Mouse (Mus musculus) neural tube, embryonic 12.5 days (tissue): ENCODE data around the gene Cd68. TPM values are rescaled to one million over a fixed set of nuclear protein-coding genes. Genes with fewer than 3 reads are reported as not detected.

Source experiments
- ATAC-seq: fragments of 200-750 bp; cut with Nextera tagmentation; 2 replicates; pipeline ENCODE4 v1.8.0; 2017; ENCODE audit warnings: low read depth, mild to moderate bottlenecking, moderate TSS enrichment, moderate library complexity; ENCODE audit not compliant: low FRiP score
- H3K27ac ChIP-seq: fragments of 300-500 bp; sonication (generic); 2 replicates; pipeline ENCODE4 v1.5.1; 2016
- H3K27me3 ChIP-seq: fragments of 300-500 bp; sonication (generic); replicated peaks from 2 replicates; pipeline ENCODE4 v1.6.1; 2016; ENCODE audit warnings: mild to moderate bottlenecking
- H3K36me3 ChIP-seq: fragments of 300-500 bp; sonication (generic); 2 replicates; pipeline ENCODE4 v1.6.1; 2016; ENCODE audit warnings: mild to moderate bottlenecking
- H3K4me1 ChIP-seq: fragments of 300-500 bp; sonication (generic); 2 replicates; pipeline ENCODE4 v1.6.1; 2016
- H3K4me2 ChIP-seq: fragments of 300-500 bp; sonication (generic); replicated peaks from 2 replicates; pipeline ENCODE4 v1.6.1; 2016; ENCODE audit warnings: mild to moderate bottlenecking
- H3K4me3 ChIP-seq: fragments of 300-500 bp; sonication (generic); 2 replicates; pipeline ENCODE4 v1.5.1; 2016
- H3K9ac ChIP-seq: fragments of 300-500 bp; sonication (generic); 2 replicates; pipeline ENCODE4 v1.6.1; 2016; ENCODE audit warnings: mild to moderate bottlenecking
- H3K9me3 ChIP-seq: fragments of 300-500 bp; sonication (generic); 2 replicates; pipeline ENCODE4 v1.6.1; 2016; ENCODE audit warnings: mild to moderate bottlenecking
- WGBS: fragments of 180-500 bp; shearing (Covaris S2); methylation state at CpG from one replicate; pipeline ENCODE4 v1.1.7; 2016; 5-methylcytosine and 5-hydroxymethylcytosine counted together
- polyA plus RNA-seq: library from polyadenylated mRNA; unstranded; fragments of >200 nt; fragmentation: Nextera tagmentation; extraction: Ambion mirVana; gene quantifications from 2 replicates; pipeline ENCODE4 v1.2.1, GENCODE M21; 2016

Gene Cd68
- 7.7 and 8.0 TPM in 2 replicates for polyA plus RNA-seq

DNA sequence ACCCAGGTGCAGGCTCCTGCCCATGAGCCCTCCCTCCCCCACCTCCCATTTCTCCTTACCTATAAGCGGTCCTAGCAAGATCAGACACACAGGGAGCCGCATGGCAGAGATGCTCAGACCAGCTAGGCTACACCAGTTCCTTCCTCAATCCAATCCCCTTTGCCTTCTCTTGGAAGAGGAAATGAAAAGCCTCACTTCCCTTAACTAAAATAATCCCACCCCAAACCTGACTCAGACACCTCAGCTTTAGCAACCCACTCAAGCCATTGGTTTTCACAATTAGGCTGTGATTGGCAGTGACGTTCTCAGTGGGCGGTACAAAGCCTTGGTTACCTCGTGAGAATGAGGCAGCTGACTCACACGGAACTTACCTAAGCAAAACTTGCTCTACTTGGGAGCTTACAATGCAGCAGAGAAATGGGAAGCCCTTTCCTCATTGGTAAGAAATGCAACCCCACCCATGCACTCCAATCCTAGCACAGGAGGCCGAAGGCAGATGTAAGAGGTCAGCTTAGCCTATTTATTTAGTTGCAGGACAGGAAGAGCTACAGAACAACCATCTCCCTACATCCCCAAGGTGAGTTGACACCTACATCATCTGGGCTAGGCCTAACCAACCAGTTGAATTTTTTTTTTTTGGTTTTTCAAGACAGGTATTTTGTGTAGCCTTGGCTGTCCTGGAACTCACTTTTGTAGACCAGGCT, at the start of gene Cd68:
Gene Cd68, minus strand, starts transcription at position 193 of the 704 bp plus-strand sequence.
- ATAC-seq, result no peak
- no peak within 1 kb of the TSS for H3K9ac ChIP-seq

DNA sequence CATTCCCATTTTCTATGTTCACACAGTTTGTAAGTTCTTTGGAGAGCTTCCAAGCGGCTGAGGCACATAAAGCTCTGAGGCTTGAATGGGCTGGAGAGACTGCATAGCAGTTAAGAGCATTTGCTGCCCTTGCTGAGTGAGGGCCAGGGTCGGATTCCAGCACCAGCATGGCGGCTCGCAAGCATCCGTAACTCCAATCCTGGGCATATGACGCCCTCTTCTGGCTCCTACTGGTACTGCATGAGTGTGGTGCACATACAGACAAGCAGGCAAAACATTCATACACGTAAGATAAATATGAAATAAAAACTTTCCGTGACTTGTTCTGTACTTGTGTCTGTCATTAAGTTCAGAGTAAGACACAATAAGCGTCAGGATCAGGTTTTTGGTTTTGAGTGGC, 49.5 kb upstream of the Cd68 start:
- Histone ChIP-seq H3K27ac (no peak overlapping the region), H3K4me1 (no peaks in the 10 kb centered on the region), H3K9me3 (0 out of 2 replicates have a peak, but pooled peaks cover 4% of the 10 kb centered on the region), H3K36me3 (no peaks in the 10 kb centered on the region), H3K4me3 (no peak overlapping the region), H3K27me3 (no peaks in the 10 kb centered on the region), H3K4me2 (no peak overlapping the region), H3K9ac (no peak overlapping the region)
- 64% methylated on average over 9 of the region's 9 CpGs for WGBS
- ATAC-seq, result no peak

More for the DNA sequence above, at the start of gene Cd68:
- no peaks in the 10 kb centered on the region for H3K9me3 ChIP-seq
- H3K27me3 ChIP-seq, result no peaks in the 10 kb centered on the region
- peaks cover 71% of the 10 kb centered on the region for H3K36me3 ChIP-seq
- no peak within 1 kb of the TSS for H3K27ac ChIP-seq
- 33% methylated on average over 7 of the region's 7 CpGs for WGBS
- no peak within 1 kb of the TSS for H3K4me2 ChIP-seq
- no peak within 1 kb of the TSS for H3K4me3 ChIP-seq
- H3K4me1 ChIP-seq, result peaks cover 35% of the 10 kb centered on the region

GRCm38 (mm10) chr11:69714636-69715329, 48.8 kb upstream of the Cd68 start:
- H3K4me3 ChIP-seq, result no peak overlapping the region
- H3K9me3 ChIP-seq, result 0 out of 2 replicates have a peak, but pooled peaks cover 4% of the 10 kb centered on the region
- H3K27me3 ChIP-seq, result no peaks in the 10 kb centered on the region
- 80% methylated on average over 18 of the region's 18 CpGs for WGBS
- H3K27ac ChIP-seq, result no peak overlapping the region
- H3K9ac ChIP-seq, result no peak overlapping the region
- H3K4me2 ChIP-seq, result no peak overlapping the region
- no peaks in the 10 kb centered on the region for H3K4me1 ChIP-seq
- ATAC-seq, result no peak
- H3K36me3 ChIP-seq, result no peaks in the 10 kb centered on the region

DNA sequence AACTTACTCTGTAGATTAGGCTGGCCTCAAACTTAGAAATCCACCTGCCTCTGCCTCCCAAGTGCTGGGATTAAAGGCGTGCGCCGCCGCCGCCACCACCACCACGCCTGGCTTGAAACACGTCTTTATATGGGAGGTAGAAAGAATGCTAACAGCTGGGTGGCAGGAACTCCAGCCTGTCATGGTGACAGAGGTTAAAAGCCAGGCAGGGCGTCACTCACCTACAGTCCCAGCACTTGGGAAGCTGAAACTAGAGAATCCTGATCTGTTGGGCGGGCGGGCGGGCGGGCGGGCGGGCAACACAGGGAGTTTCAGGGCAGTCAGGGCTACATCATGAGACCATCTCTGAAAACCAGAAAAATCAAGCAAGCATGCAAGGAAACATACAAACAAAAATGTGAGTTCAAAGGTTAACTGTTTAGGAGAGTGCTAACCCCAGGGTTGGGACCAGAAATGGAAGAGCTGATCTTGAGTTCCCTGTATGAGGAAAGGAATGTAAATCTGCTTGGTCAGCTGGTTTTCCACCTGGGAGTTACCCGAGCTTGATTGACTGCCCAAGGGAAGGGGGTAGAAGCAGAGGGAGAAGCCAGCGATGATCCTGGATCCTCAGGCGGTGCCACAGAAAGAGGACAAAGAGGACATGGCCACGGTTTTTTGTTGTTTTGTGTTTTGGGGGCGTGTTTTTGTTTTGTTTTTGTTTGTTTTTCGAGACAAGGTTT, 47.2 kb upstream of the Cd68 start:
- no peak for ATAC-seq
- Histone ChIP-seq H3K4me1 (no peaks in the 10 kb centered on the region), H3K27ac (no peak overlapping the region), H3K27me3 (no peaks in the 10 kb centered on the region), H3K4me3 (no peak overlapping the region), H3K9ac (no peak overlapping the region), H3K9me3 (0 out of 2 replicates have a peak, but pooled peaks cover 4% of the 10 kb centered on the region), H3K4me2 (no peak overlapping the region), H3K36me3 (no peaks in the 10 kb centered on the region)
- 85% methylated on average over 20 of the region's 20 CpGs for WGBS

DNA sequence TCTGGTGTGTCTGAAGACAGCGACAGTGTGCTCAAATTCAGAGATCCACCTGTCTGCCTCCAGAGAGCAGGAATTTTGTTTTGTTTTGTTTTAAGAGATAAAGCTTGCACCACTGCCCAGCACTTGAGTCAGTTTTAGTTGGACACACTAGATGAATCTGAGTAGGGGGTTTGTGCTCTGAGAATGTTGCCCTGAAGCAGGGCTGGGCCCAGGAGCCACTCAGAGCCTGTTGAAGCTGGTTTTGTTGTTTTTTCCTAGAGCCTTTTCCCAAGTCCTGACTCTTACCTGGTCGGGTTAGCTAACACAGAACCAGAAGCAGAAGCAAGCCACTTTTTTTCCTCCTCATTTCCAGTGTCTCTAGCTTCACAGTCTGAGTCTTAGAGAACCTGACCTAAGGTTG, 45.1 kb upstream of the Cd68 start:
- Histone ChIP-seq H3K27me3 (no peaks in the 10 kb centered on the region), H3K9me3 (0 out of 2 replicates have a peak, but pooled peaks cover 4% of the 10 kb centered on the region), H3K27ac (no peak overlapping the region), H3K4me1 (no peaks in the 10 kb centered on the region), H3K4me2 (no peak overlapping the region), H3K9ac (no peak overlapping the region), H3K4me3 (no peak overlapping the region), H3K36me3 (no peaks in the 10 kb centered on the region)
- no peak for ATAC-seq
- 85% methylated on average over 2 of the region's 2 CpGs for WGBS

- 77% methylated on average over 3 of the region's 3 CpGs for WGBS
- no peak for ATAC-seq
- no peak overlapping the region for H3K4me2 ChIP-seq
Measured at GRCm38 (mm10) chr11:69710470-69710869, 44.5 kb upstream of the Cd68 start.

GRCm38 (mm10) chr11:69709554-69710446, 43.8 kb upstream of the Cd68 start:
- no peak overlapping the region for H3K27ac ChIP-seq
- WGBS, result 63% methylated on average over 11 of the region's 11 CpGs
- no peaks in the 10 kb centered on the region for H3K9me3 ChIP-seq
- H3K4me3 ChIP-seq, result no peak overlapping the region
- H3K27me3 ChIP-seq, result no peaks in the 10 kb centered on the region
- no peak overlapping the region for H3K9ac ChIP-seq
- H3K4me1 ChIP-seq, result no peaks in the 10 kb centered on the region
- no peak overlapping the region for H3K4me2 ChIP-seq
- H3K36me3 ChIP-seq, result no peaks in the 10 kb centered on the region
- no peak for ATAC-seq

More at GRCm38 (mm10) chr11:69710470-69710869, 44.5 kb upstream of the Cd68 start:
- H3K36me3 ChIP-seq, result no peaks in the 10 kb centered on the region
- H3K27me3 ChIP-seq, result no peaks in the 10 kb centered on the region
- H3K9ac ChIP-seq, result no peak overlapping the region
- 0 out of 2 replicates have a peak, but pooled peaks cover 3% of the 10 kb centered on the region for H3K9me3 ChIP-seq
- no peak overlapping the region for H3K27ac ChIP-seq
- H3K4me3 ChIP-seq, result no peak overlapping the region
- H3K4me1 ChIP-seq, result no peaks in the 10 kb centered on the region

DNA sequence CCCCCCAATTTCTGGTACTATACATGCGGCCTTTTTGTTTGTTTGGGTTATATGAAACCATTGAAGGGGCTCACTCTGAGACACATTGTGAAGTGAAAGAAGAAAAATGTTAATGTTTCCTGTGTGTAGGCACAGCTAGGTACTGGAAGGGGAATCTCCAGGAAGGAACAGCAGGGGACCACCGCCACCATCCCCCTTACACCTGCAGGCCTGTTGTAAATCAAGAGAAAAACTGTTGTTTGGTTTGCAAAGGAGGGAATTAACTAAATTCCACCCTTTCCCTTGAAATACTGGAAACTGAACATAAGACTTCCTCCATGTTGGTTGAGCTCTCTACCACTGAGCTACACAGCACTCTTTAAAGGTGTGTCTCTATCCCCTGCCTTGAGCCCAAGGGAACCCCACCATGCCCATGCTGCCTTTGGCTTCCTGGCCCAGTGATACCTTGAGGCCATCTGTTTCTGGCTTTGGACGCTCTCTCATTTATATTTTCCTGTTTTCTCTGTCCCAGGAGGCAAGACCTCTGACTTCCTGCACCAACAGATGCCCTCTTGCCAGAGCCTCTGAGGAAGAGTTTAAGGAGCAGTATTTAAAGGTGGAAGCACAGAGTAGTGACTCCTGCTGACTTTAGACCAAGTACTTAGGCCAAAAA, 42.8 kb upstream of the Cd68 start:
- Histone ChIP-seq H3K4me1 (no peaks in the 10 kb centered on the region), H3K27ac (no peak overlapping the region), H3K27me3 (no peaks in the 10 kb centered on the region), H3K9ac (no peak overlapping the region), H3K9me3 (no peaks in the 10 kb centered on the region), H3K4me2 (no peak overlapping the region), H3K36me3 (no peaks in the 10 kb centered on the region), H3K4me3 (no peak overlapping the region)
- WGBS, result 86% methylated on average over 3 of the region's 3 CpGs
- ATAC-seq, result no peak

DNA sequence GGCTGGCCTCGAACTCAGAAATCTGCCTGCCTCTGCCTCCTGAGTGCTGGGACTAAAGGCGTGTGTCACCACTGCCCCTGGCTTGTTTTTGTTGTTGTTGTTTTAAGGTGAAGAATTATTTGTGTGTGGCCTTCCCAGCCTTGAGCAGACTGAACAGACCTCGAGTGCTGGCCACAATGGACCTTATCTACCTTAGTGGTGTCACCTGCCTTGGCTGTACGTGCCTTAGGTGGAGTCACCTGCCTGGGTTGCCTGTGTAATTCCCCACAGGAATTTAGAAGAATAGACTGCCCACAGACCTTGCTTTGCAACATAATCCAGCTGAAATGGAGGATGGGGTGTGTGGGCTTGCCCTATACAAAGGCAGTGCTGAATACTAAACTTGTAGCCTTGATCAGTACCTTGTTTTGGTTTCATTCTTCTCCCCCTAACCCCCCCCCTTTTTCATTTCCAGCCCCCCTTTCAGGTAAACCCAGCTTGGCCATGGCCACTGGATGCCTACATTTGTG, 42.0 kb upstream of the Cd68 start:
- no peak for ATAC-seq
- H3K27me3 ChIP-seq, result no peaks in the 10 kb centered on the region
- 88% methylated on average over 4 of the region's 4 CpGs for WGBS

DNA sequence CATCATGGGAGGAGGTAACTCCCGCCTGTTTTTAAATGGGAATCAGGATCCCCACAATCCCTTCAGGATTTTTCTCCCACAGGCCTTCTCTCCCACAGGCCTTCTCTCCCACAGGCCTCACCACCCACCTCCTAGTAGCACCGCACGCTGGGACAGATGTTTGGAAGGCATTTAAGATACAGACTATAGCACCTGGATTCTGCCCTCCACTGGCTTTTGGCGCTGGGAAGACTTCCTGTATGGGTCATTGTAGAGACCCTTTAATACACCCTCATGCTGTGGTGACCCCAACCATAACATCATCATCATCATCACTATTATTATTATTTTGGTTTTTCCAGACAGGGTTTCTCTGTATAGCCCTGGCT, 41.5 kb upstream of the Cd68 start:
- Histone ChIP-seq H3K36me3 (no peaks in the 10 kb centered on the region), H3K4me2 (no peak overlapping the region), H3K27me3 (no peaks in the 10 kb centered on the region), H3K27ac (no peak overlapping the region), H3K9ac (no peak overlapping the region), H3K9me3 (no peaks in the 10 kb centered on the region), H3K4me3 (no peak overlapping the region), H3K4me1 (no peaks in the 10 kb centered on the region)
- no peak for ATAC-seq
- 90% methylated on average over 4 of the region's 4 CpGs for WGBS

More for the DNA sequence above, 42.0 kb upstream of the Cd68 start:
- Histone ChIP-seq H3K9ac (no peak overlapping the region), H3K4me3 (no peak overlapping the region), H3K27ac (no peak overlapping the region), H3K9me3 (no peaks in the 10 kb centered on the region), H3K4me2 (no peak overlapping the region), H3K4me1 (no peaks in the 10 kb centered on the region), H3K36me3 (no peaks in the 10 kb centered on the region)

DNA sequence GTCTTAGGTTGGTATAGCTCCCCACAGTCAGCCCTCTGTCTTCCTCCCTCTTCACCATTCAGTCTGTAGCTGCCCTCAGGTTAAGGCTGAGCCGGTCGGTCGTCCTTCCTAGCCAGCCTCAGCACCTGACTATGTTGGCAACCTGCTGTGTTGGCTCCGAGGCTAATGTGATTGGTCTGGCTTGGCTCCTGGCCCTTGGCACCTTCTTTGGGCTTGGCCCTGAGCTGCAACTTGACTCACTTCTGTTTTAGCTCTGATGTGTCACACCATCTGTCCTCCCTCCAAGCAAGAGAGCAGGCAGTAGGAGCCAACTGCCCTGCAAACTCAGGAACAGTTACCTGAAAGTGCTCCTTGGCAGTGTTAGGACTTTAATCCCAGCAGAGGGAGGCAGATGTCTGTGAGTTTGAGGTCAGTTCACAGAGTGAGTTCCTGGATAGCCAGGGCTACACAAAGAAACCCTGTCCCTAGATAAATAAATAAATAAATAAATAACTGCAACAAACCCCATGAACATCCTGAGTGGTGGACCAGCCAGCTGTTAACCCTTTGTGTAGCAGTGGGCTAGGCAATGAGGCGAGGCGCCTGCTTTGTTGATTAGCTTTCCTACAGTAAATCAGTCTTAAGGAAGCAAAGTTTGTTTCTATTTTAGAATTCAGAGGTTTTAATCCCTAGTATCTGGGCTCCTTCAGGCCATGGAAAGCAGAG, 41.0 kb upstream of the Cd68 start:
- Histone ChIP-seq H3K9me3 (no peaks in the 10 kb centered on the region), H3K27me3 (no peaks in the 10 kb centered on the region), H3K9ac (no peak overlapping the region), H3K4me1 (no peaks in the 10 kb centered on the region), H3K27ac (no peak overlapping the region), H3K4me2 (no peak overlapping the region), H3K4me3 (no peak overlapping the region), H3K36me3 (no peaks in the 10 kb centered on the region)
- 50% methylated on average over 6 of the region's 6 CpGs for WGBS
- no peak for ATAC-seq
